Mouse (Mus musculus): ENCODE measurements at regions not wholly inside any gene's neighbourhood (a gene's known extent, or its start where the extent isn't known, plus 50 kb on each side); places are given as distances from the start of the nearest gene placed in this dataset.

DNA sequence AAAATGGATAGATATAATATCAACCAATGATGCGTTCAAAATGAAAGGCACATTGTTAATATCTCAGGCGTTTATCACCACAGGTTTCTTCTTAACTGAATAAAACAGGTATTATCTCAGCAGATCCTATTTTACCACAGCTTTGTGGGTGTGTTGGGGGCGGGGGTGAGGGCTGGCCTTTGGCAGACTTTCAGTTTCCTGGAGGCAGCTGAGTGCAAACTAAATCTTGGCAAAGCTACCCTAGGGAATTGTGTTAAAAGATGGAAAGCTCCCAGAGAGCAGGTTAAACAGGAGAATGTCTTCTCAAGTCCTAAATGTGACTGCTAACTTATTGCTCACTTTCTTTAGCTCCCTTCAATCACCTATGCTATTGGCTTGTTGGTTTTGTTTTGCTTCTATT is 223.8 kb downstream of the Kdm4c start:
- DNase-seq (ENCODE audit: low spot score) = no peak

GRCm38 (mm10) chr4:74512489-74512888 is 270.2 kb downstream of the Kdm4c start:
- DNase-seq (ENCODE audit: low spot score) = no peak

- DNase-seq (ENCODE audit: low spot score) = no peak
Measured at GRCm38 (mm10) chr4:74553888-74554287, 311.6 kb downstream of the Kdm4c start.

DNA sequence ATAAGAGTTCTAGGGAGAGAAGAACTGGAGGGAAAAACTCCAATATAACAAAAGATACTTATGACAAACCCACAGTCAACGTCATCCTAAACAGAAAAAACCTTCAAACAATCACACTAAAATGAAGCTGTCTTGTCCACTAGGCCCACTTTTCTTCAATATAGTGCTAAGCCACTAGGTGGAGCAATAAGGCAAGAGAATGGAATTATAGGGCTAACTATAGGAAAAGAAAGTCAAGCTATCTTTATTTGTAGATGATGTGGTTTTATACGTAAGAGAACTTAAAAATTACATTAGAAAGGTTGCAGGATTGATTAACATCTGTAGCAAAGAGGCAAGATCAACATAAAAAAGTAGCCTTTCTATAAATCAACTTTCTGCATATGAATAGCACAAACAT is 321.3 kb downstream of the Kdm4c start:
- DNase-seq (ENCODE audit: low spot score) = peak; percentile 72

GRCm38 (mm10) chr4:74586400-74586799 is 344.1 kb downstream of the Kdm4c start:
- no peak for DNase-seq (ENCODE audit: low spot score)

GRCm38 (mm10) chr4:74587125-74587524 is 344.8 kb downstream of the Kdm4c start:
- no peak for DNase-seq (ENCODE audit: low spot score)

DNA sequence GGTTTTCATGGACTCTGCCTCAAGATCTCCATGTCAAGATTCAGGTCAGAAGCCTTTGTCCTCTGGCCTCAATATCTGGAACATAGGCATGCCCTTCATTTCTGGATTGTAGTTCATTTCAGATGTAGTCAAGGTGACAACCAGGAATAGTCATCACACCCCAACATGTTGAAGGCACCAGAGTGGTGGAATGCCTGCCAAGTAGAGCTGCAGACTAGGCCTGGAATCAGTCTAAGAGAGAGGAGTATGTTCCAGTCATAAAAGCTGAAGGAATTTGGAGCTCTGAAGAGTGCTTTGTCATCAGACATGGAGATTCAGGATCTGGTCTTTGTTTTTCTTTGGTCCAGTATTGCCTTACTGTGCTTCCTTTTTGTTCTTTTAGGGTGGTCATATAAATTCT is 346.5 kb downstream of the Kdm4c start:
- DNase-seq (ENCODE audit: low spot score) = no peak

GRCm38 (mm10) chr4:74613032-74613431 is 370.7 kb downstream of the Kdm4c start:
- peak; percentile 75 for DNase-seq (ENCODE audit: low spot score)

Data from embryo, embryonic 10.5 days (tissue).